Comparison of ENCODE assay signal across 9 mouse cellular contexts in the genomic region with DNA sequence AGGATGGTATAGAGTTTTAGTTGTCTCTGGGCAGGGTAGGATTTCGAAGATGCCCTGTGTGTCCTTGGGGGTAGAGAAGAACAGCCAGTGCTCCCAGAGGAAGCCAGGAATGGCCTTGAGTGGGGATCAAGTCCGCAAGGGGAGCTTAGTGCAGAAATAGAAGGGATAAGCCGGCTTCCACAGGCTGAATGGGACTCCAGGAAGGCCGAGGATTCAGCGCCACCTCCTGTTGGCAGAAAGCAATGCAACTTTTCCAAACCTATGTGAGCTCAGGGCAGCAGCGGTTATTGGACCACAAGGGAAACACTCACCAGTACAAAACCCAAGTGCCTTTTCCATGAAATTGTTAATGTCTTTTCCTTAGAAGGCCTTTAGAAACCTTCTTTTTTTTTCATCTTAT. TPM values are rescaled to one million over a fixed set of nuclear protein-coding genes. Genes with fewer than 3 reads are reported as not detected.
DNase-seq lines count a peak whose midpoint lies in the region; ATAC-seq and TF ChIP-seq lines count a peak whose summit lies in the region.
"Had no signal": no experiment of that assay in that cellular context is flagged by ENCODE, and none has a peak within 500 bp of the region (broad histone marks: within the 10 kb centered on the region; RNA-seq: fewer than 3 reads in every experiment).

No protein-coding gene starts in this region.

- no peak overlapping the region for H3K4me2 ChIP-seq in embryonic facial prominence, embryonic 14.5 days (ENCODE audit: low read depth, low read length)
- no peak overlapping the region for H3K4me2 ChIP-seq in liver, embryonic 11.5 days
- H3K4me2 ChIP-seq: embryonic facial prominence, embryonic 13.5 days had no signal

- ATAC-seq in embryonic facial prominence, embryonic 14.5 days (ENCODE audit: low read depth): peak; percentile 45; the same call in 1 of the 2 replicates
- no peak for ATAC-seq in liver, embryonic 11.5 days (replicated peaks; ENCODE audit: low FRiP score)
- ATAC-seq in monocyte, adult 5-6 weeks (replicated peaks; ENCODE audit: insufficient number of reproducible peaks, low FRiP score, low TSS enrichment, poor library complexity, severe bottlenecking): no peak

- 4% methylated on average over 6 of the region's 6 CpGs for WGBS in embryonic facial prominence, embryonic 14.5 days
- WGBS in heart, embryonic 10.5 days: 9% methylated on average over 6 of the region's 6 CpGs
- WGBS in liver, embryonic 11.5 days: 10% methylated on average over 6 of the region's 6 CpGs

- H3K36me3 ChIP-seq in E14TG2a.4 (ENCODE audit: insufficient read depth, low read length): no peaks in the 10 kb centered on the region
- no peaks in the 10 kb centered on the region for H3K36me3 ChIP-seq in embryonic facial prominence, embryonic 14.5 days (ENCODE audit: control insufficient read depth, insufficient read depth, low read length)
- no peaks in the 10 kb centered on the region for H3K36me3 ChIP-seq in heart, embryonic 10.5 days
- no peaks in the 10 kb centered on the region for H3K36me3 ChIP-seq in liver, embryonic 11.5 days (ENCODE audit: control insufficient read depth, insufficient read depth, low read length)
- H3K36me3 ChIP-seq: embryonic facial prominence, embryonic 13.5 days had no signal

- H3K9ac ChIP-seq in embryonic facial prominence, embryonic 14.5 days (ENCODE audit: low read depth, low read length): no peak overlapping the region
- H3K9ac ChIP-seq in liver, embryonic 11.5 days (ENCODE audit: low read depth, low read length): no peak overlapping the region
- H3K9ac ChIP-seq: embryonic facial prominence, embryonic 13.5 days had no signal

- H3K27ac ChIP-seq in embryonic facial prominence, embryonic 14.5 days (replicated peaks; ENCODE audit: low read depth, low read length): no peak overlapping the region
- no peak overlapping the region for H3K27ac ChIP-seq in heart, embryonic 10.5 days
- H3K27ac ChIP-seq in liver, embryonic 11.5 days (ENCODE audit: low read depth, low read length): no peak overlapping the region
- H3K27ac ChIP-seq: embryonic facial prominence, embryonic 13.5 days had no signal

- H3K4me3 ChIP-seq in E14TG2a.4 (replicated peaks; ENCODE audit: low read length): no peak overlapping the region
- H3K4me3 ChIP-seq in embryonic facial prominence, embryonic 14.5 days (ENCODE audit: low read depth, low read length): no peak overlapping the region
- no peak overlapping the region for H3K4me3 ChIP-seq in heart, embryonic 10.5 days
- H3K4me3 ChIP-seq in liver, embryonic 11.5 days (ENCODE audit: low read depth, low read length): no peak overlapping the region
- H3K4me3 ChIP-seq: embryonic facial prominence, embryonic 13.5 days had no signal

- peaks cover 14% of the 10 kb centered on the region for H3K4me1 ChIP-seq in E14TG2a.4 (replicated peaks; ENCODE audit: low read depth, low read length)
- peaks cover 10% of the 10 kb centered on the region for H3K4me1 ChIP-seq in embryonic facial prominence, embryonic 14.5 days (ENCODE audit: control insufficient read depth, insufficient read depth, low read length)
- H3K4me1 ChIP-seq in heart, embryonic 10.5 days: peaks cover 14% of the 10 kb centered on the region
- H3K4me1 ChIP-seq in liver, embryonic 11.5 days (replicated peaks; ENCODE audit: control insufficient read depth, insufficient read depth, low read length): no peaks in the 10 kb centered on the region

- H3K27me3 ChIP-seq in E14TG2a.4 (ENCODE audit: insufficient read depth, low read length): peaks cover 13% of the 10 kb centered on the region
- H3K27me3 ChIP-seq in embryonic facial prominence, embryonic 14.5 days (replicated peaks; ENCODE audit: control insufficient read depth, insufficient read depth, low read length): peaks cover 24% of the 10 kb centered on the region
- H3K27me3 ChIP-seq in heart, embryonic 10.5 days (ENCODE audit: insufficient read depth, poor library complexity, severe bottlenecking): peaks cover 13% of the 10 kb centered on the region; the same call in 1 of the 2 replicates
- no peaks in the 10 kb centered on the region for H3K27me3 ChIP-seq in liver, embryonic 11.5 days (replicated peaks; ENCODE audit: control insufficient read depth, insufficient read depth, low read length)

- peak; percentile 87 to 88 for DNase-seq in adrenal gland, postnatal 36 days
- peak; percentile 84 for DNase-seq in embryonic facial prominence, embryonic 14.5 days (ENCODE audit: low spot score)
- DNase-seq in heart, embryonic 10.5 days (ENCODE audit: low spot score): peak; percentile 87
- DNase-seq in kidney, postnatal 14 days: peak; percentile 86
- peak; percentile 46 for DNase-seq in liver, embryonic 11.5 days (ENCODE audit: low spot score)
- peak; percentile 83 for DNase-seq in ovary, postnatal 36 days (ENCODE audit: low spot score)

- TF ChIP-seq CTCF in E14TG2a.4 (conservative IDR thresholded peaks at IDR 0.05; ENCODE audit: low read length): peak; percentile 64

- no peaks in the 10 kb centered on the region for H3K9me3 ChIP-seq in E14TG2a.4 (ENCODE audit: low read length)
- H3K9me3 ChIP-seq in embryonic facial prominence, embryonic 14.5 days (ENCODE audit: control insufficient read depth, low read length): no peaks in the 10 kb centered on the region
- no peaks in the 10 kb centered on the region for H3K9me3 ChIP-seq in heart, embryonic 10.5 days
- no peaks in the 10 kb centered on the region for H3K9me3 ChIP-seq in liver, embryonic 11.5 days (ENCODE audit: control insufficient read depth, low read length)
- H3K9me3 ChIP-seq: embryonic facial prominence, embryonic 13.5 days had no signal

RNA-seq across cellular contexts. Expression of a gene that starts 3.4 kb away (rescaled TPM):
- total RNA-seq in adrenal gland, postnatal 36 days (2021): 1 to 10 TPM in 1 of 2 experiments, under 1 TPM in 1; 0.86 to 1.3 TPM
- 2.8 and 3.8 TPM in 2 replicates for polyA plus RNA-seq in embryonic facial prominence, embryonic 14.5 days (2014; fragmentation: Nextera tagmentation; extraction: Ambion mirVana)
- 1.4 and 1.7 TPM in 2 replicates for polyA plus RNA-seq in heart, embryonic 10.5 days (2016; fragmentation: Nextera tagmentation; extraction: Ambion mirVana)
- polyA plus RNA-seq in liver, embryonic 11.5 days (2014; fragmentation: Nextera tagmentation; extraction: Ambion mirVana): 1.1 and 1.5 TPM in 2 replicates
- total RNA-seq in monocyte, adult 5-6 weeks (2017): not detected in 3 replicates
